Mouse (Mus musculus): Measurements from ENCODE around the gene Gm45062. TPM values are rescaled to one million over a fixed set of nuclear protein-coding genes. Genes with fewer than 3 reads are reported as not detected.

Gm45062 gene
- total RNA-seq, 1 experiment from 2014 or later, result 2.8 TPM

GRCm38 (mm10) chr6:8360805-8361204 is 101.6 kb downstream of the Gm45062 start:
- ATAC-seq (replicated peaks; ENCODE audit: low read depth, poor library complexity, severe bottlenecking), result no peak

GRCm38 (mm10) chr6:8364033-8364756 is 104.9 kb downstream of the Gm45062 start:
- ATAC-seq (replicated peaks; ENCODE audit: low read depth, poor library complexity, severe bottlenecking), result no peak

- ATAC-seq (replicated peaks; ENCODE audit: low read depth, poor library complexity, severe bottlenecking), result no peak
Measured at GRCm38 (mm10) chr6:8364757-8365150, 105.5 kb downstream of the Gm45062 start.

- ATAC-seq (replicated peaks; ENCODE audit: low read depth, poor library complexity, severe bottlenecking), result no peak
Measured at GRCm38 (mm10) chr6:8367675-8368074, 108.4 kb downstream of the Gm45062 start.

- no peak for ATAC-seq (replicated peaks; ENCODE audit: low read depth, poor library complexity, severe bottlenecking)
Measured at GRCm38 (mm10) chr6:8368198-8368864, 109.1 kb downstream of the Gm45062 start.

GRCm38 (mm10) chr6:8370624-8371023 is 111.4 kb downstream of the Gm45062 start:
- no peak for ATAC-seq (replicated peaks; ENCODE audit: low read depth, poor library complexity, severe bottlenecking)

GRCm38 (mm10) chr6:8373051-8373450 is 113.8 kb downstream of the Gm45062 start:
- no peak for ATAC-seq (replicated peaks; ENCODE audit: low read depth, poor library complexity, severe bottlenecking)

GRCm38 (mm10) chr6:8373851-8374250 is 114.6 kb downstream of the Gm45062 start:
- ATAC-seq (replicated peaks; ENCODE audit: low read depth, poor library complexity, severe bottlenecking), result no peak

- no peak for ATAC-seq (replicated peaks; ENCODE audit: low read depth, poor library complexity, severe bottlenecking)
Measured at GRCm38 (mm10) chr6:8374290-8374689, 115.0 kb downstream of the Gm45062 start.

GRCm38 (mm10) chr6:8374712-8375111 is 115.5 kb downstream of the Gm45062 start:
- ATAC-seq (replicated peaks; ENCODE audit: low read depth, poor library complexity, severe bottlenecking), result no peak

GRCm38 (mm10) chr6:8376351-8376750 is 117.1 kb downstream of the Gm45062 start:
- no peak for ATAC-seq (replicated peaks; ENCODE audit: low read depth, poor library complexity, severe bottlenecking)

GRCm38 (mm10) chr6:8377667-8378066 is 118.4 kb downstream of the Gm45062 start:
- ATAC-seq (replicated peaks; ENCODE audit: low read depth, poor library complexity, severe bottlenecking), result no peak

- no peak for ATAC-seq (replicated peaks; ENCODE audit: low read depth, poor library complexity, severe bottlenecking)
Measured at GRCm38 (mm10) chr6:8389307-8389706, 130.1 kb downstream of the Gm45062 start.

GRCm38 (mm10) chr6:8390296-8390695 is 131.0 kb downstream of the Gm45062 start:
- ATAC-seq (replicated peaks; ENCODE audit: low read depth, poor library complexity, severe bottlenecking), result no peak

- no peak for ATAC-seq (replicated peaks; ENCODE audit: low read depth, poor library complexity, severe bottlenecking)
Measured at GRCm38 (mm10) chr6:8390935-8391334, 131.7 kb downstream of the Gm45062 start.

GRCm38 (mm10) chr6:8393029-8393428 is 133.8 kb downstream of the Gm45062 start:
- no peak for ATAC-seq (replicated peaks; ENCODE audit: low read depth, poor library complexity, severe bottlenecking)

GRCm38 (mm10) chr6:8394044-8394443 is 134.8 kb downstream of the Gm45062 start:
- ATAC-seq (replicated peaks; ENCODE audit: low read depth, poor library complexity, severe bottlenecking), result no peak

GRCm38 (mm10) chr6:8395061-8395460 is 135.8 kb downstream of the Gm45062 start:
- no peak for ATAC-seq (replicated peaks; ENCODE audit: low read depth, poor library complexity, severe bottlenecking)

GRCm38 (mm10) chr6:8397252-8397651 is 138.0 kb downstream of the Gm45062 start:
- ATAC-seq (replicated peaks; ENCODE audit: low read depth, poor library complexity, severe bottlenecking), result no peak

- ATAC-seq (replicated peaks; ENCODE audit: low read depth, poor library complexity, severe bottlenecking), result no peak
Measured at GRCm38 (mm10) chr6:8399710-8400109, 140.5 kb downstream of the Gm45062 start.

- no peak for ATAC-seq (replicated peaks; ENCODE audit: low read depth, poor library complexity, severe bottlenecking)
Measured at GRCm38 (mm10) chr6:8403127-8403526, 143.9 kb downstream of the Gm45062 start.

GRCm38 (mm10) chr6:8405844-8406243 is 146.6 kb downstream of the Gm45062 start:
- no peak for ATAC-seq (replicated peaks; ENCODE audit: low read depth, poor library complexity, severe bottlenecking)
